Mouse (Mus musculus) heart, embryonic 15.5 days (tissue): ENCODE measurements around the gene Fam20a. TPM values are rescaled to one million over a fixed set of nuclear protein-coding genes. Genes with fewer than 3 reads are reported as not detected.

Source experiments
- ATAC-seq: fragments of 200-750 bp; cut with Nextera tagmentation; replicated peaks from 2 replicates; pipeline ENCODE4 v1.8.0; 2017; ENCODE audit warnings: low read depth, moderate TSS enrichment; ENCODE audit not compliant: insufficient number of reproducible peaks, insufficient read depth, low FRiP score
- H3K27ac ChIP-seq: fragments of 300-500 bp; sonication (generic); 2 replicates; pipeline ENCODE4 v1.5.1; 2015; ENCODE audit warnings: mild to moderate bottlenecking, inconsistent platforms
- H3K27me3 ChIP-seq: fragments of 300-500 bp; sonication (generic); 2 replicates; pipeline ENCODE4 v1.6.1; 2015; ENCODE audit warnings: inconsistent platforms
- H3K36me3 ChIP-seq: fragments of 300-500 bp; sonication (generic); 2 replicates; pipeline ENCODE4 v1.6.1; 2015; ENCODE audit warnings: mild to moderate bottlenecking, inconsistent platforms
- H3K4me1 ChIP-seq: fragments of 300-500 bp; sonication (generic); replicated peaks from 2 replicates; pipeline ENCODE4 v1.6.1; 2015; ENCODE audit warnings: inconsistent platforms
- H3K4me2 ChIP-seq: fragments of 300-500 bp; sonication (generic); 2 replicates; pipeline ENCODE4 v1.6.1; 2015; ENCODE audit warnings: inconsistent platforms, mild to moderate bottlenecking, moderate library complexity
- H3K4me3 ChIP-seq: fragments of 300-500 bp; sonication (generic); 2 replicates; pipeline ENCODE4 v1.5.1; 2015; ENCODE audit warnings: mild to moderate bottlenecking, inconsistent platforms
- H3K9ac ChIP-seq: fragments of 300-500 bp; sonication (generic); 2 replicates; pipeline ENCODE4 v1.6.1; 2015; ENCODE audit warnings: mild to moderate bottlenecking, inconsistent platforms
- H3K9me3 ChIP-seq: fragments of 300-500 bp; sonication (generic); replicated peaks from 2 replicates; pipeline ENCODE4 v1.6.1; 2016; ENCODE audit warnings: inconsistent platforms
- WGBS: fragments of 180-500 bp; shearing (Covaris S2); methylation state at CpG from one replicate; pipeline ENCODE4 v1.1.7; 2015; ENCODE audit warnings: mixed read lengths; 5-methylcytosine and 5-hydroxymethylcytosine counted together
- polyA plus RNA-seq: library from polyadenylated mRNA; unstranded; fragments of >200 nt; fragmentation: Nextera tagmentation; extraction: Ambion mirVana; gene quantifications from 2 replicates; pipeline ENCODE4 v1.2.1, GENCODE M21; 2015

Fam20a gene
- polyA plus RNA-seq, 1 experiment from 2014 or later, result 3.7 TPM

- H3K4me3 ChIP-seq, result peak overlapping the region; percentile 30
- H3K36me3 ChIP-seq, result no peaks in the 10 kb centered on the region
- no peaks in the 10 kb centered on the region for H3K9me3 ChIP-seq
- peaks cover 29% of the 10 kb centered on the region for H3K4me1 ChIP-seq
- H3K4me2 ChIP-seq, result peak overlapping the region; percentile 61
- H3K27ac ChIP-seq, result peak overlapping the region; percentile 89
- 2% methylated on average over 15 of the region's 15 CpGs for WGBS
- ATAC-seq, result peak; percentile 84
- H3K9ac ChIP-seq, result peak overlapping the region; percentile 40; the same call in 1 of the 2 replicates
- no peaks in the 10 kb centered on the region for H3K27me3 ChIP-seq
Observed at GRCm38 (mm10) chr11:109622518-109623037, 99.5 kb downstream of the Fam20a start.

GRCm38 (mm10) chr11:109621183-109621582 lies 100.9 kb downstream of the Fam20a start:
- no peaks in the 10 kb centered on the region for H3K36me3 ChIP-seq
- ATAC-seq, result no peak
- peak overlapping the region; percentile 89; the same call in 1 of the 2 replicates for H3K27ac ChIP-seq
- H3K4me2 ChIP-seq, result no peak overlapping the region
- no peak overlapping the region for H3K9ac ChIP-seq
- WGBS, result 9% methylated on average over 2 of the region's 2 CpGs
- H3K27me3 ChIP-seq, result no peaks in the 10 kb centered on the region
- peaks cover 37% of the 10 kb centered on the region for H3K4me1 ChIP-seq
- no peak overlapping the region for H3K4me3 ChIP-seq
- H3K9me3 ChIP-seq, result no peaks in the 10 kb centered on the region

- Histone ChIP-seq H3K36me3 (no peaks in the 10 kb centered on the region), H3K4me3 (no peak overlapping the region), H3K4me1 (peaks cover 37% of the 10 kb centered on the region), H3K9ac (no peak overlapping the region), H3K4me2 (no peak overlapping the region), H3K9me3 (no peaks in the 10 kb centered on the region), H3K27ac (no peak overlapping the region), H3K27me3 (no peaks in the 10 kb centered on the region)
- ATAC-seq, result no peak
- WGBS, result 76% methylated on average over 6 of the region's 6 CpGs
Observed at GRCm38 (mm10) chr11:109620356-109620755, 101.7 kb downstream of the Fam20a start.

Other genes with a start within 250 kb of the Fam20a start
- 2.7 and 3.6 TPM in 2 replicates for gene Arsg, start 248.9 kb downstream of the Fam20a start, polyA plus RNA-seq
- gene Slc16a6, start 248.7 kb downstream of the Fam20a start, polyA plus RNA-seq, result 6.0 and 7.4 TPM in 2 replicates
- gene Wipi1, start 110.3 kb downstream of the Fam20a start, polyA plus RNA-seq, result 50.9 and 54.1 TPM in 2 replicates
- 426 and 427 TPM in 2 replicates for gene Prkar1a, start 72.9 kb downstream of the Fam20a start, polyA plus RNA-seq
- gene 1700012B07Rik, start 105.8 kb upstream of the Fam20a start, polyA plus RNA-seq, result not detected in 2 replicates